Mouse (Mus musculus) CD4-positive helper T cell, adult 2 months (primary cell): Measurements from ENCODE around the gene Snd1.

Experiments used
- DNase-seq: peaks from one replicate; pipeline ENCODE4 v3.0.0-alpha.2; 2012; ENCODE audit warnings: low read depth, missing footprints, low spot score

Gene Snd1

GRCm38 (mm10) chr6:28865112-28865511, 390.2 kb downstream of the Snd1 start:
- no peak for DNase-seq

DNA sequence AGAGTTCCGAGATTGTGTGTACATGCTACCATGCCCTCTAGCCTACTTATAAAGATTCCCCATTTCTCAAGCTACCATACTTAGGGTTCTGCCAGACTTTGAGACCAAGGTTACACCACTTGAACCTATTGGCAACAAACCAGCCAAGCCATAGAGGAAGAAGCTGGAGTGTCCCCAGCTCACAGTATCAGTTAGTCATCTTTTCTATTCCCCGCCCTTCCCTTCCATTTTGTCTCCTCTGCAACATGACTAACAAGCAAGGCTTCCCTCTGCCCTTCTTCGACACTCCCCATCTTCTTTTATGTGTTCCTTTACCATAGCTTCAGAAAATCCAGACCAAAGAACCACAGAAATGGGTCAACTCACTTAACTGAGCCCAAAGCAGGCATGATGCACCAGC, 391.3 kb downstream of the Snd1 start:
- no peak for DNase-seq

DNA sequence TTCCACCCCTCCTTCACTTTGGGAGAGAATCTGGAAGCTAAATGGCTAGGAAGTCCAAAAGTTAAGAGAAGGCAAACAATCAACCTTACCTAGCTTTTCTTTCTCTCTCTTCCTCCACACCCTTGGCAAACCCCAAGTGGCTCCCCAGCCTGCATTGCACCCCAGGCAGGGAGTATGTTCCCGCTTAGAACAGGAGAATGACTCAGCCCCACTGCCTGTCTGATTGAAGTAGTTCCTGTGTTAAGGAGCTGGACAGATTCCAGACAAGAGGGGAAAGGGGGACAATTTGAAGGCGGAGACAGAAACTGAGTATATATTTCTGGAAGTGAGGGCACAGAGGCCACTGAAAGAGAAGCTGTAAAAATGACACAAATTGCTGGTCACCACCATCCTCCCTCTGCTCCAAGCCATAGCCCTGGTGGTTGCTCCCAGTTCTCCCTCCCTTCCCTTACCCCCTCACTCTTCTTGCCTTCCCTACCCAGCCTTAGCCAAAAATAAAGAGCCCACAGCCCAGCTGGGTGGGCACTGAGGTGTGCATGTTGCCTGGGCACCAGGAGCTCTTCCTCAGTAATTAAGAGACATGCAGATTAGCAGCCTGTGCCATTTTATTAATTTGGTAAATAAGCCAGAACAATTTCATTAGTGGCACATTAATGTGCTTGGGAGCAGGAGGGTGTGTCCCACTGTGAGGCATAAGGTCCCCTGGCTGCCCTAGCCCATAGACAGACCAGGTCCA, 392.7 kb downstream of the Snd1 start:
- DNase-seq, result no peak

GRCm38 (mm10) chr6:28871725-28872420, 396.9 kb downstream of the Snd1 start:
- DNase-seq, result no peak

DNA sequence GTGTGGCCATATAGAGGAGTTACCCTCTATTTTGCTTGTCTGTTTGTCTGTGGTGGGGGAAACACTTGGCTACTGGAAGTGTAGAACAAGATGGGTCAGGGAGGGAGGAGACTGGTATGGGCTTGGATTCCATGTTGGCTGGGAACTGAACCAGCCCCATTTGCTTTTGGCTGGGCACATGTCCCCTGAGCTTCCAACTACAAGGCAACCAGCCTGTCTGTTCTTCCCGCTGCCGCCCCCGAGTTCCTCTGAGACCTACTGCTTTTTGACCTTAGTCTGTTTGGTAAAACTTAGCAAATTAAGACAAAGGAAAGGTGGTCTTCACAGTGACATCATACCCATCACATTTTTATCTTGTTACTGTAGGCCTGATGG, 397.5 kb downstream of the Snd1 start:
- no peak for DNase-seq

- DNase-seq, result no peak
Observed at GRCm38 (mm10) chr6:28874053-28874452, 399.1 kb downstream of the Snd1 start.

GRCm38 (mm10) chr6:28874759-28875158, 399.8 kb downstream of the Snd1 start:
- DNase-seq, result no peak

DNA sequence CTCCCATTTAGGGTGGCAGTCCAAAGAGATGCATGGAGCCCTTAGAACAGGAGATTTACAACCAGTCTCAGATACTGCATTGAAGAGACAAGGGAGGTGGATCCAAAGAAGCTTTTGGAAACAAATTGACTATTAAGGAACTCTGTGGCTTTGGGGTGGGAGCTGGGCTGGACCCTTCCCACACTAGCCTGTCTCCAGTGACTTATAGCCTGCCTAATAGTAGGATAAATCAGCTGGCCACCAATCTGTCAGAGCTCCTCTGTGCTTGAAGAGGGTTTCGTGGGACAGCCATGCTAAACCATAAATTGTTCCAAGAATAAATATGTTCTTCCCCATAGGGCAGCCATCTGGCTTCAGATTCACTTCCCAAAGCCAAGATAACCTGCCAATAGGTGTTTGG, 400.4 kb downstream of the Snd1 start:
- DNase-seq, result no peak

DNA sequence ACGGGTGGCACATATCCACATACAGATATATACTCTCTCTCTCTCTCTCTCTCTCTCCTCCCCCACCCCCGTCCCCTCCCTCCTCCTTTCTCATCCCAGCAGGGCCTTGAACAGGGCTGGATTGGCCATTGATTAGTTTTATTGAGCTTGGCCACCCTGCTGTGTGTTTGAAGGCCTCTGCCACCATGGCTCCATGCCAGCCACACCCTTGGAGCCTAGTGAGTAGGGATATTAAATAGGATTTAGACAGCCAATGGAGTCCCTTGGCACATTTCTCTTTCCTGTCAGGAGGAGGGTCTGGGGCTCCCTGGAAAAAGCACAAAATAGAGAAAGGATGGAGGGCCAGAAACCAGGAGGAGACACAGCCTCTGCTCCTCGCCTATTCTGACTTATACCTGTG, 401.6 kb downstream of the Snd1 start:
- no peak for DNase-seq

DNA sequence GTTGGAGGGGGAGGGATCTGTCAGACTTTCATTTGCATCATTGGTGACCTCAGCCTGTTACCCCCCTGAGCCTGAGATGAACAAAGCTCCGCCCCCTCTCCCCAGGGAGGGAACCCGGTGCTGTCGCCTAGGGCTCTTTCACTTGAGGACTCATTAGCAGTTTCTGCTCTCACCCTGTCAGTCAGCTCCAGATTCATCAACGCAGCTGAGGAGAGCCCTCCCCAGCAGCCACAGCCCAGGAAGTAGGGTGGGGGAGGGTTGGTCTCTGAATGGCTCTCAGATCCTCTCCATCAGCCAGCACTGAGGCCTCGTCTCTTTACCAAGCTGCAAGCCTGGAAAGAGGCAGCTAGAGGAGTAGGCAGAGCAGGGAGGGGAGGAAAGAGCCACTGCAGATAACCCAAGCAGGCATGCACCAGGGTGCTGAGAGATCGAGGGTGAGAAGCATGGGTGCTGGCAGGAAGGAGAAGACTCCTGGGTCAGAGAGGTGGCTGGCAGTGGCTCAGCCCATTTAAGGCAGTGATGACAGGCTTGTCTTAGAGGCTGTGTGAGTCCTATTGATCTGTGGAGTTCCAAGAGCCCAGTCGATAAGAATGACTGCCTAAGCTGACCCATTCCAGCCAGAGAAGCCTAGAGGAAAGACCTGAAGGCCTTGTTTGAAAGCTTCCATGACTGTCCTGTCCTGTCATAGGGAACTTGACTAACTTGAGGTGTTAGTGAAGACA, 403.2 kb downstream of the Snd1 start:
- DNase-seq, result peak; percentile 36

DNA sequence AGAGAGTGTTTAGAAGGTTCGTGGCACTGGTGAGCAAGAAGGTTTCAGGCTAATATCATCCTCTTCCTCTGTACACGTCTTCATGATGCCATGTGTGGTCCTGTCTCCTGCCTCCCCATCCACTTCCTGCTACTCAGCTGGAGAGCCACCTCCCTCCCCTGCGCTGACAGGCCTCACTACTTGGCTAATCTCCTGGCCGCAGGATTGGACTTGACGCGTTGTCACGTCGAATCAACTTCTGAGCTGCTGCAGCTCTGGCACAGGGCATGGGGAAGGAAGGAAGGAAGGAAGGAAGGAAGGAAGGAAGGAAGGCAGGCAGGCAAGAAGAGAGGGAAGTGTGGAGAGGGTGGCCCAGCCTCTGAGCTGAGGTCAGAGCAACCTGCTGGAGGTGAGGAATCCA, 404.4 kb downstream of the Snd1 start:
- DNase-seq, result no peak

DNA sequence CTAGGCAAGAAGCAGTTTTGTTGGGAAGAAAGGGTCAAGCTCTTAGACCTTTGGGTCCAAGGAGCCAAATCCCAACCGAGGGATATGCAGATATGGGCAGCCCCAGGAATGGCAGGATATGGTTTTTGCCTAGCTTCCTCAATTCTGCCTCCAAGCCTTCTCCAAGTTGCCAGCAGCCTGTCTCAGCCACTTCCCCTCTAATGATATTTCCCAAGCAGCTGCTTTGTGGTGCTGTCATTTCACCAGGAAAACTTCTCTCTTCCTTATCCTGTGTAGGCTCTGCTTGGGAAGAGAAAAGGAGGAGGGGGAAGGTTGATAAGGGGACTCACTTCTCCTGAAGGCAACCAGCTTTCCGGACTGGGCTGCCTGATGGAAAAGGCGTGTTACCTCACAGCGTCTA, 406.0 kb downstream of the Snd1 start:
- no peak for DNase-seq

DNA sequence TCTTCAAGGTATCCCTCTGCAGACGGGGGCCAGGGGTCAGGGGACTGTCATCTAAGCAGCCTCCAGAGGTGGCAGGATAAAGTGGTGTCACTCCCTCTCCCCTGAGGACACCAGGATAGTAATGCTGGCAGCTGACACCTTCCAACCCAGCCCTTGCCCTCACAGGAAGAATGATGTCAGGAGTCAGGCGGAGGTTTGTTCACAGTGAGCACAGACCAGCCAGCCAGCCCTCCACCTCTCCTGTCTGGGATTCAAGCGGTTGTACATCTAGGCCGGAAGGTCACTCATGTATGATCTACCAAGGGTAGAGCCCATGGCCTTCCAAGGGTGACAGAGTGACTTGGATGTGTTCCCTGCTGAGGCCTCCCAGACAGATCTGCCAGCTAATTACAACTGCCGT, 408.6 kb downstream of the Snd1 start:
- DNase-seq, result no peak

DNA sequence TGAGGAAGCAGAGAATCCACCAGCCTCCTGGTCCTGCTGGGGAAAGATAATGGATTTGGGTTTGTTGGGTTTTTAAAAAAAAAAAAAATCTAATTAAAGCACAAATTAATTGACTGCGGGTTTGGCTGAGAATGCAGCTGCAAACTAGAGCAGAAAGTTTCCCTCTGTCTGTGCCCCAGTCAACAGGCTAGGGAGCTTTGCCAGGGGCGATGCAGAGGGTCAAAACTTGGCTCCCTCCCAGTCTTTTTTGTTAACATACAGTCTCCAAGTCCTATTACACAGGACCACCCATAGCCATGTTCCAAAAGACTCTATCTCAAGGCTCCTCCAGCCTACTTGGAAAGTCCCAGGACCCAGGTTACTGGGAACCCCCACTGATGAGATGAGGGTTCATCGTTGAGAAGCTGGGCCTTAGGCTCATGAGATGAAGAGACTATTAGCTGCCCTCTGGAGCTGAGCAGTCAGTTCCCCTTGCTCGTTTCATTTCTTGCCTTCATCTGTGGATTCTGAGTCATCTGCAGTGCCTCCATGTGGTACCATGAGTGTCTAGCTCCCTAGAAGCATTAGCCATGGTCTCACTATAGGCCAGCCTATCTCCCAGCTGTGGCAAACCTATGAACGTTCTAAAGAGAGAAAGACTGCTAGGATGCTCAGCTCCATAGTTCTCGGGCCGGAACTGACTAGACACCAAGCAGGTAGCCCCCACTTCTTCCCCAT, 411.9 kb downstream of the Snd1 start:
- no peak for DNase-seq

GRCm38 (mm10) chr6:28890426-28890825, 415.5 kb downstream of the Snd1 start:
- no peak for DNase-seq

DNA sequence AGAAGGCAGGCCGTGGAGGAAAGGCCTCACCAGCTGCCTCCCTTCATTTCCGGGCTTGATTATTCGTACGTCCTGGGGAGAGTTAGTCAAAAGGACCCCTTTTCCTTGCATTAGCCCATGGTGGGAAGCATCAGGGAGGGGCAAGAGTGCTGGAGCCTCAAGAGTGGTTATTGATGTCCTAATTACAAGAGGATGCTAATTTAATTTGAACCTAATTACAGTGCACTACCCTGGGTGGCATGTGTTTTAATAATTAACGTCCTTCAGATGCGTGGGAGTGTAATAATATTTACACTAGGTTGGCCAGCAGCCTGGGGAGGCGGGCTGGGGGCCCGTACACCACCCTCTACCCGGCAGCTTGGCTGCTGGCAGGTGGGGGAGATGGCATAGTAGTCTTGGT, 416.5 kb downstream of the Snd1 start:
- no peak for DNase-seq

- no peak for DNase-seq
Observed at GRCm38 (mm10) chr6:28895004-28895515, 420.1 kb downstream of the Snd1 start.

DNA sequence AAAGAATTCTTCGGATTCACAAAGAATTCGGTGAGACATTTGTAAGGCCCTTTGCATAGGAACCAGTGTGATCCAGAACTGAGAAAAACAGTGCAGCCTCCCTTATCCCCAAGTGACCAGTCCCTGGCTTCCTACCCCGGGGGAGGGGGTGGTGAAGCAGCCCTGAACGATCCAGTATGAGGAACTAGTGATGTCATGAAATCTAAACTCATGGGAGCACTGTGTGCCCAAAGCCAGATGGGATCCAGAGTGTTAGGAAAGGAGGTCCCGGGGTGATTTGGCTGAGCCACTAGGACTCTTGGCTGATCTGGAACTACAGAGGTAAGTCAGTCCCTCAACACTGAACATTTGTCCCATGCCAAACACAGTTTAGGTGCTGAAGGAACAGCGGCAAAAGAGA, 420.8 kb downstream of the Snd1 start:
- no peak for DNase-seq

DNA sequence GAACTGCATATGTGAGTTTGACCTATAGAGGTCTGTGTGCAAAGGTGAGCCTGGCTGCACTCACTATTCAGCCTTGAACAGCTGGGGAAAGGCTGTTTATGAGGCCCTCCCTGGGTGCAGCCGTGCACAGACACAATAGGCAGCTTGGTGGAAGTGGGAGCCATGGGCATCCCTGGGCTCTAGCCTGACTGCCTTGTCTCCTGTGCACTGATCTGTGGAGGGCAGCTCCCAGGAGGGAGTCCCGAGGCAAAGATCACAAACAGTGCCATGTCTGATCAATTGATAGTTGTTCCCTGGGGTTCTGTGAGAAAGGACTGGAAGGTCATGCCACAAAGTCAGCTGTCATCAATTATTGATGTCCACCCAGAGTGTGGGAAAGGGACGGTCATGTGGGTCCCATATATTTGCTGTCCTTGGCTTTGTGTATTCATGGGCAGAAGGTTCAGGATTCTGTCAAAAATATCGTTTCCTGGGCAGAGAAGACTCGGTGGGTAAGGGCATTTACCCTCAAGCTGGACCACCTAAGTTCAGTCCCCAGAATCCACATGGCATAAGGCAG, 421.9 kb downstream of the Snd1 start:
- no peak for DNase-seq

DNA sequence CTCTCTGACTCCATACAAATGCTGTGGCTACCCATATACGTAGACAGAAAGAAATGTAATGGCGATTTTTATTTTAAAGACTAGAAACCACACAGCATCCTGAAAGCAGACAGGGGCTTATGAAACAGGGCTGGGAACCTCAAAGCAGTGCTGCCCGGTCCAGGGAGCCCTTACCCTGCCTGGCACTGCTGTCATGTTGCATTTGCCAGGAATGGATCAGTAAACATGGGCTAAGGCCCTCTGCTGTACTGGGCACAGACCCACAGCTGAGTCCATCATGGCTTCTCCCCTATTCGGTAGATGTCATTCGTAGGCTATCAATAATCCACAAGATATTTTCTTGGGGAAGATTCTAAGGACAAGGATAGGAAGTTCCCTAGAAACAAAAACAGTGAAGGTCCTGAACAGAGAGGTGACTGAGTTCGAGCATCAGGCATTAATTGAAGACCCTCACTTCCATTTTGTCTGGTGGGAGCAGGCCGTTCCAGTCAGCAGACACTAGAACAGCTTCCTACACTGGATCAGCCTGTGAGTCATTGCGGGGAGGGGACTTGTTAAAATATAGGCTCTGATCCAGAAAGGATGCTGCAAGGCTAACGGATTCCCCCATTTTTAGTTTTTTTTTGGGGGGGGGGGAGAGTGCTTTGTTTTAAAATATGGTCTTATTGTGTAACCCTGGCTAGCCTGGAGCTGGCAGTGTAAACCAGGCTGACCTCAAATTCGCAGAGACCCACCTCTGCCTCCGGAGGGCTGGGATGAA, 422.6 kb downstream of the Snd1 start:
- no peak for DNase-seq

- peak; percentile 29 for DNase-seq
Observed at GRCm38 (mm10) chr6:28898836-28899235, 423.9 kb downstream of the Snd1 start.
